Mouse (Mus musculus) CD4-positive, CD25-positive, alpha-beta regulatory T cell, adult 4 months (primary cell): ENCODE results near the gene Eno2. TPM values are rescaled to one million over a fixed set of nuclear protein-coding genes. Genes with fewer than 3 reads are reported as not detected.

ENCODE experiments used
- polyA plus RNA-seq, 2 experiments: library from polyadenylated mRNA; unstranded; fragments of 100-300 nt; shearing (Covaris generic); gene quantifications; one replicate each; pipeline ENCODE4 v1.2.1; 2017

Gene Eno2
- polyA plus RNA-seq, 2 experiments from 2014 or later, result 3.0 to 9.9 TPM

Other genes starting within 250 kb of the Eno2 start
- not detected for gene C1s1, start 227.3 kb downstream of the Eno2 start, polyA plus RNA-seq
- gene C1rb, start 199.4 kb downstream of the Eno2 start, polyA plus RNA-seq, result not detected
- gene C1s2, start 133.6 kb downstream of the Eno2 start, polyA plus RNA-seq, result not detected
- 10 to 100 TPM; 33.5 to 35.0 TPM for gene Lpcat3, start 106.6 kb downstream of the Eno2 start, polyA plus RNA-seq
- gene Emg1, start 57.5 kb downstream of the Eno2 start, polyA plus RNA-seq, result 100 to 1,000 TPM; 465 to 483 TPM
- 10 to 100 TPM; 56.1 to 59.9 TPM for gene Phb2, start 57.3 kb downstream of the Eno2 start, polyA plus RNA-seq
- gene Ptpn6, start 31.0 kb downstream of the Eno2 start, polyA plus RNA-seq, result 100 to 1,000 TPM; 187 to 310 TPM
- gene Grcc10, start 28.3 kb downstream of the Eno2 start, polyA plus RNA-seq, result 100 to 1,000 TPM; 509 to 554 TPM
- under 1 TPM in 1 of 2 experiments, not detected in 1; 0.36 TPM for gene Gm45234, start 13.7 kb downstream of the Eno2 start, polyA plus RNA-seq
- gene Atn1, start 13.1 kb downstream of the Eno2 start, polyA plus RNA-seq, result 1 to 10 TPM; 4.4 to 4.8 TPM
- gene Lrrc23, start 10.1 kb upstream of the Eno2 start, polyA plus RNA-seq, result 1 to 10 TPM; 1.1 to 2.7 TPM
- gene Spsb2, start 39.0 kb upstream of the Eno2 start, polyA plus RNA-seq, result 1 to 10 TPM; 1.7 to 3.4 TPM
- 10 to 100 TPM; 65.7 to 90.0 TPM for gene Tpi1, start 44.6 kb upstream of the Eno2 start, polyA plus RNA-seq
- 100 to 1,000 TPM in 1 of 2 experiments, 10 to 100 TPM in 1; 77.2 to 154 TPM for gene Usp5, start 59.8 kb upstream of the Eno2 start, polyA plus RNA-seq
- 10 to 100 TPM in 1 of 2 experiments, 1 to 10 TPM in 1; 8.0 to 27.1 TPM for gene Cdca3, start 59.9 kb upstream of the Eno2 start, polyA plus RNA-seq
- gene Gnb3, start 70.6 kb upstream of the Eno2 start, polyA plus RNA-seq, result not detected
- under 1 TPM in 1 of 2 experiments, not detected in 1; 0.11 TPM for gene P3h3, start 88.1 kb upstream of the Eno2 start, polyA plus RNA-seq
- gene Gpr162, start 94.3 kb upstream of the Eno2 start, polyA plus RNA-seq, result not detected
- 100 to 1,000 TPM; 268 to 648 TPM for gene Cd4, start 118.5 kb upstream of the Eno2 start, polyA plus RNA-seq
- 10 to 100 TPM; 19.0 to 29.0 TPM for gene Lag3, start 142.0 kb upstream of the Eno2 start, polyA plus RNA-seq
- 10 to 100 TPM in 1 of 2 experiments, 1 to 10 TPM in 1; 5.4 to 10.6 TPM for gene Ptms, start 150.4 kb upstream of the Eno2 start, polyA plus RNA-seq
- gene Mlf2, start 161.7 kb upstream of the Eno2 start, polyA plus RNA-seq, result 10 to 100 TPM; 39.0 to 40.7 TPM
- 10 to 100 TPM; 66.2 to 93.4 TPM for gene Cops7a, start 195.9 kb upstream of the Eno2 start, polyA plus RNA-seq
- gene Pianp, start 227.0 kb upstream of the Eno2 start, polyA plus RNA-seq, result under 1 TPM in 1 of 2 experiments, not detected in 1; 0.15 TPM
- gene Zfp384, start 239.5 kb upstream of the Eno2 start, polyA plus RNA-seq, result 1 to 10 TPM; 3.9 to 4.4 TPM